ENCODE assay signal across 28 mouse cellular contexts in the genomic region with DNA sequence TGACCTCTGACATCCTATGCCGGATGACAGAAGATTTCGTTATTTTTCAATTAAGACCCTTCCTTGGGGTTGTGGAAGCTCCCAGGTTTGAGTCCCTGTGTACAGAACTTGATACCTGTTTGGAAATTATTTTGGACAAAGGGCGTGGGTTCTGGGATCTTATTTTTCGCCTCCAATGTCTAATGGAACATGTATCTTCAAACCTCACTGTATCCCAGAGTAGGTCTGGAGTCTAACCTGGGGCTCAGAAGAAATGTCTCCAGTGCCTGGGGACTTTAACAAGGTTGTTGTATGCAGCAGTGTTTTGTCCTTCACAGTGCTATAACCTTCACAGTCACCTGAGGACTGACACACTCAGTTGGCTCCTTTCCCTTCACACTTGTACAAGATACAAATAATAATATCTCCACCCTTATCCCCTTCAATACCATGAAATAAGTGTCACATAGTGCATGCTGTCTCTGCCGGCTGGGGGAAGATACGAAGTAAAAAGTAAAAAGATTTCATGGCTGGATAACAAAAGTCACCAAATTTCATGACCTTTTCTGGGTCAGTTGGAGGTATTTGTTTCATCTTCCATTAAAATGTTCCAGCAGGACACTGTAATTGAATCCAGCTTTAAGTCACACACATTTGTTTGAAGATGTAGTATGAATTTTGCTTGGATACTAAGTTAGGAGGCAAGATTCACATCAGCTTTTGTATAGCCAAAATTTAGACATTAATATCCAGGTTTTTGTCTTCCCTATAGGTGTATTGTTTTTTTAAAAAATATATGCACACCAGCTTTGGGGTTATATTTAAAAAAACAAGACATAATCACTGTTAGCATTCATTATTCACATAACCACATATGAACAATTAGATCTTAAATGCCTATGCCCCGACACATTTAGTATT. TPM values are rescaled to one million over a fixed set of nuclear protein-coding genes. Genes with fewer than 3 reads are reported as not detected.
DNase-seq lines count a peak whose midpoint lies in the region; ATAC-seq lines count a peak whose summit lies in the region.
"Had no signal": no experiment of that assay in that cellular context is flagged by ENCODE, and none has a peak within 500 bp of the region (broad histone marks: within the 10 kb centered on the region; RNA-seq: fewer than 3 reads in every experiment).

No protein-coding gene starts in this region.

- 11% methylated on average over 7 of the region's 7 CpGs for WGBS in forebrain, embryonic 10.5 days
- WGBS in forebrain, embryonic 12.5 days: 9% methylated on average over 7 of the region's 7 CpGs
- WGBS in kidney, embryonic 16.5 days: 59% methylated on average over 7 of the region's 7 CpGs
- 10% methylated on average over 7 of the region's 7 CpGs for WGBS in embryonic facial prominence, embryonic 10.5 days
- 24% methylated on average over 7 of the region's 7 CpGs for WGBS in neural tube, embryonic 11.5 days

- no peaks in the 10 kb centered on the region for H3K36me3 ChIP-seq in forebrain, embryonic 10.5 days (replicated peaks)
- no peaks in the 10 kb centered on the region for H3K36me3 ChIP-seq in forebrain, embryonic 12.5 days (replicated peaks)
- peaks cover 13% of the 10 kb centered on the region; the same call in 1 of the 2 replicates for H3K36me3 ChIP-seq in kidney, embryonic 16.5 days (ENCODE audit: insufficient read depth, low read length)
- H3K36me3 ChIP-seq in embryonic facial prominence, embryonic 10.5 days (replicated peaks): no peaks in the 10 kb centered on the region
- H3K36me3 ChIP-seq in neural tube, embryonic 11.5 days (ENCODE audit: control insufficient read depth, insufficient read depth, low read length): no peaks in the 10 kb centered on the region
- H3K36me3 ChIP-seq: G1E; heart, embryonic 13.5 days; hindbrain, embryonic 13.5 days had no signal

- no peak overlapping the region for H3K4me3 ChIP-seq in forebrain, embryonic 10.5 days
- no peak overlapping the region for H3K4me3 ChIP-seq in forebrain, embryonic 12.5 days (replicated peaks)
- H3K4me3 ChIP-seq in kidney, embryonic 16.5 days (ENCODE audit: low read length): no peak overlapping the region
- H3K4me3 ChIP-seq in embryonic facial prominence, embryonic 10.5 days: no peak overlapping the region
- H3K4me3 ChIP-seq in neural tube, embryonic 11.5 days (ENCODE audit: low read depth, low read length): peak overlapping the region; percentile 12; the same call in 1 of the 2 replicates
- H3K4me3 ChIP-seq: heart, embryonic 13.5 days; hindbrain, embryonic 13.5 days had no signal

- peaks cover 15% of the 10 kb centered on the region for H3K4me1 ChIP-seq in forebrain, embryonic 10.5 days
- peaks cover 4% of the 10 kb centered on the region; the same call in 1 of the 2 replicates for H3K4me1 ChIP-seq in forebrain, embryonic 12.5 days
- peaks cover 69% of the 10 kb centered on the region for H3K4me1 ChIP-seq in kidney, embryonic 16.5 days (ENCODE audit: insufficient read depth, low read length)
- peaks cover 7% of the 10 kb centered on the region for H3K4me1 ChIP-seq in embryonic facial prominence, embryonic 10.5 days
- H3K4me1 ChIP-seq in neural tube, embryonic 11.5 days (ENCODE audit: control insufficient read depth, insufficient read depth, low read length): peaks cover 38% of the 10 kb centered on the region

- H3K9me3 ChIP-seq in forebrain, embryonic 10.5 days: no peaks in the 10 kb centered on the region
- no peaks in the 10 kb centered on the region for H3K9me3 ChIP-seq in forebrain, embryonic 12.5 days
- H3K9me3 ChIP-seq in kidney, embryonic 16.5 days (ENCODE audit: low read length): no peaks in the 10 kb centered on the region
- no peaks in the 10 kb centered on the region for H3K9me3 ChIP-seq in embryonic facial prominence, embryonic 10.5 days
- H3K9me3 ChIP-seq in neural tube, embryonic 11.5 days (ENCODE audit: control insufficient read depth, low read length): no peaks in the 10 kb centered on the region
- H3K9me3 ChIP-seq: heart, embryonic 13.5 days; hindbrain, embryonic 13.5 days had no signal

- peaks cover 100% of the 10 kb centered on the region for H3K27me3 ChIP-seq in forebrain, embryonic 10.5 days (ENCODE audit: poor library complexity, severe bottlenecking)
- H3K27me3 ChIP-seq in forebrain, embryonic 12.5 days: peaks cover 97% of the 10 kb centered on the region
- H3K27me3 ChIP-seq in kidney, embryonic 16.5 days (ENCODE audit: insufficient read depth, low read length): no peaks in the 10 kb centered on the region; the same call in 1 of the 2 replicates
- peaks cover 100% of the 10 kb centered on the region for H3K27me3 ChIP-seq in embryonic facial prominence, embryonic 10.5 days (replicated peaks; ENCODE audit: low read depth, poor library complexity, severe bottlenecking)
- H3K27me3 ChIP-seq in neural tube, embryonic 11.5 days (ENCODE audit: control insufficient read depth, insufficient read depth, low read length): peaks cover 9% of the 10 kb centered on the region

- no peak overlapping the region for H3K27ac ChIP-seq in forebrain, embryonic 10.5 days
- H3K27ac ChIP-seq in forebrain, embryonic 12.5 days: no peak overlapping the region
- H3K27ac ChIP-seq in kidney, embryonic 16.5 days (ENCODE audit: low read length): peak overlapping the region; percentile 81; the same call in 1 of the 2 replicates
- H3K27ac ChIP-seq in embryonic facial prominence, embryonic 10.5 days (replicated peaks): no peak overlapping the region
- no peak overlapping the region for H3K27ac ChIP-seq in neural tube, embryonic 11.5 days (ENCODE audit: low read depth, low read length)
- H3K27ac ChIP-seq: heart, embryonic 13.5 days; hindbrain, embryonic 13.5 days had no signal

- no peak overlapping the region for H3K4me2 ChIP-seq in forebrain, embryonic 12.5 days
- H3K4me2 ChIP-seq in kidney, embryonic 16.5 days (replicated peaks; ENCODE audit: low read depth, low read length): no peak overlapping the region
- peak overlapping the region; percentile 45 for H3K4me2 ChIP-seq in neural tube, embryonic 11.5 days (ENCODE audit: low read depth)
- H3K4me2 ChIP-seq: heart, embryonic 13.5 days; hindbrain, embryonic 13.5 days had no signal

- no peak overlapping the region for H3K9ac ChIP-seq in forebrain, embryonic 12.5 days
- no peak overlapping the region; the same call in 1 of the 2 replicates for H3K9ac ChIP-seq in kidney, embryonic 16.5 days (replicated peaks; ENCODE audit: low read length)
- H3K9ac ChIP-seq in neural tube, embryonic 11.5 days (ENCODE audit: low read length): peak overlapping the region; percentile 35; the same call in 1 of the 2 replicates
- H3K9ac ChIP-seq: heart, embryonic 13.5 days; hindbrain, embryonic 13.5 days had no signal

- DNase-seq in forebrain, embryonic 10.5 days (ENCODE audit: extremely low spot score, low spot score): peak; percentile 17
- no peak for DNase-seq in kidney, adult 8-10 months
- peak; percentile 28 for DNase-seq in embryonic facial prominence, embryonic 10.5 days (ENCODE audit: low spot score)
- DNase-seq in neural tube, embryonic 11.5 days (ENCODE audit: low spot score): peak; percentile 30
- no peak for DNase-seq in left cerebral cortex, adult 18-20 months (ENCODE audit: low spot score in 2 of 2)
- DNase-seq: adrenal gland, postnatal 14 days; cerebellum, adult 2 months; cerebellum, postnatal 25 days; gastrocnemius, postnatal 25 days; heart, adult 18-20 months; heart, postnatal 14 days; layer of hippocampus, adult 9-11 months; left cerebral cortex, postnatal 4 days; lung, postnatal 4 days; right cerebral cortex, adult 18-20 months; right cerebral cortex, postnatal 4 days; thymus, postnatal 14 days had no signal

- ATAC-seq in forebrain, embryonic 12.5 days (ENCODE audit: low FRiP score): no peak
- no peak for ATAC-seq in kidney, embryonic 16.5 days (ENCODE audit: low FRiP score, low TSS enrichment)
- no peak for ATAC-seq in neural tube, embryonic 11.5 days (ENCODE audit: insufficient read depth, low FRiP score, low TSS enrichment)

RNA-seq across cellular contexts. Expression of gene Hoxb9, which starts 4.0 kb away (rescaled TPM):
- polyA plus RNA-seq in forebrain, embryonic 10.5 days (2016; fragmentation: Nextera tagmentation; extraction: Ambion mirVana): not detected in 2 replicates
- not detected in 2 replicates for polyA plus RNA-seq in forebrain, embryonic 12.5 days (2016; fragmentation: Nextera tagmentation; extraction: Ambion mirVana)
- polyA plus RNA-seq in kidney, embryonic 16.5 days (2015; fragmentation: Nextera tagmentation; extraction: Ambion mirVana): 21.5 and 24.5 TPM in 2 replicates
- polyA plus RNA-seq in embryonic facial prominence, embryonic 10.5 days (2016; fragmentation: Nextera tagmentation; extraction: Ambion mirVana): not detected in 2 replicates
- polyA plus RNA-seq in neural tube, embryonic 11.5 days (2014; fragmentation: Nextera tagmentation; extraction: Ambion mirVana): 60.7 and 67.9 TPM in 2 replicates
- not detected for total RNA-seq in left cerebral cortex, adult 18-20 months (2021)
- total RNA-seq: CH12.LX; G1E; heart, adult 18-20 months; heart, postnatal 14 days; left cerebral cortex, postnatal 4 days; liver, adult 2 months; megakaryocyte-erythroid progenitor cell, adult 5-6 weeks had no signal
- polyA plus RNA-seq: cerebellum, adult 2 months; forebrain, embryonic 11.5 days; G1E; heart, embryonic 13.5 days; liver, adult 2 months; liver, embryonic 16.5 days had no signal

RNA-seq across cellular contexts. Expression of gene Hoxb8, which starts 14.4 kb away (rescaled TPM):
- not detected in 2 replicates for polyA plus RNA-seq in forebrain, embryonic 10.5 days (2016; fragmentation: Nextera tagmentation; extraction: Ambion mirVana)
- polyA plus RNA-seq in forebrain, embryonic 12.5 days (2016; fragmentation: Nextera tagmentation; extraction: Ambion mirVana): not detected in 2 replicates
- 9.5 and 12.9 TPM in 2 replicates for polyA plus RNA-seq in kidney, embryonic 16.5 days (2015; fragmentation: Nextera tagmentation; extraction: Ambion mirVana)
- polyA plus RNA-seq in embryonic facial prominence, embryonic 10.5 days (2016; fragmentation: Nextera tagmentation; extraction: Ambion mirVana): not detected in 2 replicates
- 27.9 and 28.2 TPM in 2 replicates for polyA plus RNA-seq in neural tube, embryonic 11.5 days (2014; fragmentation: Nextera tagmentation; extraction: Ambion mirVana)
- not detected for total RNA-seq in left cerebral cortex, adult 18-20 months (2021)
- total RNA-seq: CH12.LX; heart, adult 18-20 months; heart, postnatal 14 days; left cerebral cortex, adult 8-10 months; left cerebral cortex, postnatal 4 days; liver, adult 2 months; megakaryocyte-erythroid progenitor cell, adult 5-6 weeks had no signal
- polyA plus RNA-seq: forebrain, embryonic 11.5 days; heart, embryonic 13.5 days; liver, embryonic 16.5 days had no signal

RNA-seq across cellular contexts. Expression of gene Hoxb7, which starts 19.2 kb away (rescaled TPM):
- polyA plus RNA-seq in forebrain, embryonic 10.5 days (2016; fragmentation: Nextera tagmentation; extraction: Ambion mirVana): not detected in 2 replicates
- not detected in 2 replicates for polyA plus RNA-seq in forebrain, embryonic 12.5 days (2016; fragmentation: Nextera tagmentation; extraction: Ambion mirVana)
- 60.9 and 68.3 TPM in 2 replicates for polyA plus RNA-seq in kidney, embryonic 16.5 days (2015; fragmentation: Nextera tagmentation; extraction: Ambion mirVana)
- not detected in 2 replicates for polyA plus RNA-seq in embryonic facial prominence, embryonic 10.5 days (2016; fragmentation: Nextera tagmentation; extraction: Ambion mirVana)
- 65.5 and 65.9 TPM in 2 replicates for polyA plus RNA-seq in neural tube, embryonic 11.5 days (2014; fragmentation: Nextera tagmentation; extraction: Ambion mirVana)
- total RNA-seq in left cerebral cortex, adult 18-20 months (2021): not detected
- total RNA-seq: CH12.LX; G1E; heart, adult 18-20 months; heart, postnatal 14 days; left cerebral cortex, adult 8-10 months; left cerebral cortex, postnatal 4 days; megakaryocyte-erythroid progenitor cell, adult 5-6 weeks had no signal
- polyA plus RNA-seq: cerebellum, adult 2 months; forebrain, embryonic 11.5 days; G1E had no signal

RNA-seq across cellular contexts. Expression of gene Hoxb6, which starts 25.0 kb away (rescaled TPM):
- polyA plus RNA-seq in forebrain, embryonic 10.5 days (2016; fragmentation: Nextera tagmentation; extraction: Ambion mirVana): not detected in 2 replicates
- polyA plus RNA-seq in forebrain, embryonic 12.5 days (2016; fragmentation: Nextera tagmentation; extraction: Ambion mirVana): not detected in 2 replicates
- polyA plus RNA-seq in kidney, embryonic 16.5 days (2015; fragmentation: Nextera tagmentation; extraction: Ambion mirVana): 50.3 and 55.7 TPM in 2 replicates
- 0.15 TPM in 1 of 2 replicates, not detected in the other for polyA plus RNA-seq in embryonic facial prominence, embryonic 10.5 days (2016; fragmentation: Nextera tagmentation; extraction: Ambion mirVana)
- 81.4 and 87.2 TPM in 2 replicates for polyA plus RNA-seq in neural tube, embryonic 11.5 days (2014; fragmentation: Nextera tagmentation; extraction: Ambion mirVana)
- total RNA-seq in left cerebral cortex, adult 18-20 months (2021): not detected
- total RNA-seq: G1E; heart, adult 18-20 months; heart, postnatal 14 days; left cerebral cortex, adult 8-10 months; left cerebral cortex, postnatal 4 days; liver, adult 2 months; megakaryocyte-erythroid progenitor cell, adult 5-6 weeks had no signal
- polyA plus RNA-seq: forebrain, embryonic 11.5 days had no signal

RNA-seq across cellular contexts. Expression of gene Hoxb5, which starts 35.9 kb away (rescaled TPM):
- polyA plus RNA-seq in forebrain, embryonic 10.5 days (2016; fragmentation: Nextera tagmentation; extraction: Ambion mirVana): not detected in 2 replicates
- not detected in 2 replicates for polyA plus RNA-seq in forebrain, embryonic 12.5 days (2016; fragmentation: Nextera tagmentation; extraction: Ambion mirVana)
- polyA plus RNA-seq in kidney, embryonic 16.5 days (2015; fragmentation: Nextera tagmentation; extraction: Ambion mirVana): 19.2 and 24.3 TPM in 2 replicates
- 0.07 and 0.28 TPM in 2 replicates for polyA plus RNA-seq in embryonic facial prominence, embryonic 10.5 days (2016; fragmentation: Nextera tagmentation; extraction: Ambion mirVana)
- polyA plus RNA-seq in neural tube, embryonic 11.5 days (2014; fragmentation: Nextera tagmentation; extraction: Ambion mirVana): 49.0 and 49.1 TPM in 2 replicates
- total RNA-seq in left cerebral cortex, adult 18-20 months (2021): not detected
- total RNA-seq: left cerebral cortex, adult 8-10 months; left cerebral cortex, postnatal 4 days; megakaryocyte-erythroid progenitor cell, adult 5-6 weeks had no signal
- polyA plus RNA-seq: forebrain, embryonic 11.5 days had no signal

Comparison
In these comparisons a context has a peak if more than half of its experiments do, and no peak if none do; other contexts are left out.
1. DNase-seq: peak in forebrain, embryonic 10.5 days (single experiment), embryonic facial prominence, embryonic 10.5 days (single experiment) and neural tube, embryonic 11.5 days (single experiment); none in kidney, adult 8-10 months (0 of 2) and left cerebral cortex, adult 18-20 months (0 of 2).
2. RNA of gene Hoxb9, which starts 4.0 kb away (polyA plus RNA-seq): 60.7 to 67.9 TPM in neural tube, embryonic 11.5 days and 21.5 to 24.5 TPM in kidney, embryonic 16.5 days; not detected in forebrain, embryonic 10.5 days, not detected in forebrain, embryonic 12.5 days and not detected in embryonic facial prominence, embryonic 10.5 days; every median in the first group is over 10 times any median in the second.
3. RNA of gene Hoxb8, which starts 14.4 kb away (polyA plus RNA-seq): 27.9 to 28.2 TPM in neural tube, embryonic 11.5 days and 9.5 to 12.9 TPM in kidney, embryonic 16.5 days; not detected in forebrain, embryonic 10.5 days, not detected in forebrain, embryonic 12.5 days and not detected in embryonic facial prominence, embryonic 10.5 days; every median in the first group is over 10 times any median in the second.
4. RNA of gene Hoxb7, which starts 19.2 kb away (polyA plus RNA-seq): 65.5 to 65.9 TPM in neural tube, embryonic 11.5 days and 60.9 to 68.3 TPM in kidney, embryonic 16.5 days; not detected in forebrain, embryonic 10.5 days, not detected in forebrain, embryonic 12.5 days and not detected in embryonic facial prominence, embryonic 10.5 days; every median in the first group is over 10 times any median in the second.